Mouse (Mus musculus) common myeloid progenitor, adult 5-6 weeks (primary cell): ENCODE measurements around the gene Phf11d. TPM values are rescaled to one million over a fixed set of nuclear protein-coding genes. Genes with fewer than 3 reads are reported as not detected.
"Not testable (repeated sequence)": the region's sequence is repeated elsewhere in the genome, so short reads cannot be mapped to it uniquely, and the experiment has no call there.

Experiments used
- ATAC-seq: replicated peaks from 2 replicates; pipeline ENCODE4 v1.8.0; 2016; ENCODE audit warnings: low read depth, mild to moderate bottlenecking, moderate TSS enrichment, inconsistent platforms; ENCODE audit not compliant: poor library complexity, severe bottlenecking
- total RNA-seq: library from RNA; stranded (forward); fragments of 200-1000, 187-1606 nt; gene quantifications from 2 replicates; pipeline ENCODE4 v1.2.3, GENCODE M21; 2017

Phf11d gene
- total RNA-seq = 1.5 TPM in 2 replicates

DNA sequence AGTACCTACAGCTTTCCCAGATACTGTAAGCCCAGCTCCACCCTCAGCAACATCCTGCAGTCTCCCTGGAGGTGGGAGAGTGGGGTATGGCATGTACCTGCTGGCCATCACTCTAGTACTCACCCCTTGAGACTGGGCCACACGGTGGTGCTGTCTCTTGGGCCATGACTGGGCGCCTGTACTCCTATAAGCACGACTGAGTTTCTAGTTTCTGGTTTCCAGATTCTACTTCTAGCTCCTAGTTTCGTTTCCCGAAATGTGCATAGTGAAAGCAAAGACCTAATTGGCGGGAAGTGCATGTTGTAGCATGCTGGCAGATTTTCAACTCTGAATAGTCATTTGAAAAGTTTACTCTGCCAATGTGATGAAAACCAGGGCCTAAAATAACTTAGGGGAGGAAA, at the start of gene Phf11d:
TSS of gene Phf11d (minus strand) at position 227 of the 401 bp plus-strand sequence.
- no peak for ATAC-seq

DNA sequence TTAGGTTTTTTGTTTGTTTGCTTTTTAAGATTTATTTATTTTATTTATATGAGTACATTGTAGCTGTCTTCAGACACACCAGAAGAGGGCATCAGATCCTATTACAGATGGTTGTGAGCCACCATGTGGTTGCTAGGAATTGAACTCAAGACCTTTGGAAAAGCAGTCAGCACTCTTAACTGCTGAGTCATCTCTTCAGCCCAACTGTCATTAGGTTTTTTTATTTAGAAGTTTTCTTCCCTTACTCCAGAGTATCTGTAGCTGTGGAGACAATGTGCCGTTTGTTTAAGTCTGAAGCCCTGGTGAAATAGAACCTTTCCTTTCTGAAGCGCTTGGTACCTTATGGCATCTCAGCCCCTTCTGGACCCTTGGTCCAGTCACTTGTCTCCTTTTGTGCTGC, 49.7 kb upstream of the Phf11d start:
- ATAC-seq = not testable (repeated sequence)

DNA sequence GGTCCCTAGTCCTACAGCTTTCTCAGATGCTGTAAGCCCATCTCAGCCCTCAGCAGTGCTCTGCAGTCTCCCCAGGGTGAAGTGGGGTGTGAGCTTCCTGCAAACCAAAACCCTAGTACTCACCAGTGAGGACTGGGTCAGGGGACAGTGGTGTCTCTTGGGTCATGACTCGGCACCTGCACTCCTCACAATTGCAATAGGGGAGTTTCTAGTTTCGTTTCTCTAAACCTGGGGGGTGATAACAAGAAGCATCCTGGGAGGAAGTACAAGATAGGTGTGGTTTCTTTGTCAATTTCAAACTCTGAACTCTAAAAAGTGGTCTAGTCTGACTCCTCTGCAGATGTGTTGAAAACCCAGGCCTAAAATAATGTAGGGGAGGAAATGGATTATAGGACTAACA, 31.7 kb upstream of the Phf11d start:
- ATAC-seq = peak; percentile 93

DNA sequence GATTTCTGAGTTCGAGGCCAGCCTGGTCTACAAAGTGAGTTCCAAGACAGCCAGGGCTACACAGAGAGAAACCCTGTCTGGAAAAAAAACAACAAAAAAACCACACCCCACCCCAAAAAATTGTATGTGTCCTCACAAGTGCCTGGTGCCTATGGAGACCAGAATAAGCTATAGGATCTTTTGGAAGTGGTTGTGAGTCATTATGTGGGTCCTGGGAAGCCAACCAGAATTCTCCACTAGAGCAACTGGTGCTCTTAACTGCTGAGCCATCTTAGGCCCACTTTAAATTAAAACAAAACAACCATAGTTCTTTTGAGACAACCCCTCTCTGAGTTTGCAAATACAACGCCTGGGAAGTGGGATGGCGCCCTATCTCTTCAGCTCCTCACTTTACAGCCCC, 30.0 kb upstream of the Phf11d start, which contains the start of gene Phf11c:
TSS of gene Phf11c (minus strand) at position 101 of the 400 bp plus-strand sequence.
- ATAC-seq = no peak

DNA sequence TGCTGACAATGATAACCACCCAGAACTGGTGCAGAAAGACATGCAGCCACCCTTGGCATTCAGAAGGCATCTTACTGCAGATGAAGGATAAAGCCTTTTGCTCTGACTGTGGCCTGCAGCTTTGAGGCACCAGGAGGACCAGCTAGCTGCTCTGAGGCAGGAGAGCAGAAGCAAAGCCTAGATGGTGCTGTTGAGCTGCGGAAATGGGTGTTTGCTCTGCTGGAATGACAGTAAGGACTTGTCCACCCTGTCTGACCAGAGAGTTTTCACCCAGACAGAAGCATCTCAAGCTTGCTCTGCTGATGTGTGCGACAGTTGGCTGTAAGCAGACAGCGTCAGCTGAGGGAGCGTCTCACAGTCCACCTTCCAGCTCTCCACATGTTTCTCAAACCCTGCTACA, 24.9 kb upstream of the Phf11d start:
- ATAC-seq = peak; percentile 52; the same call in 1 of the 2 replicates

DNA sequence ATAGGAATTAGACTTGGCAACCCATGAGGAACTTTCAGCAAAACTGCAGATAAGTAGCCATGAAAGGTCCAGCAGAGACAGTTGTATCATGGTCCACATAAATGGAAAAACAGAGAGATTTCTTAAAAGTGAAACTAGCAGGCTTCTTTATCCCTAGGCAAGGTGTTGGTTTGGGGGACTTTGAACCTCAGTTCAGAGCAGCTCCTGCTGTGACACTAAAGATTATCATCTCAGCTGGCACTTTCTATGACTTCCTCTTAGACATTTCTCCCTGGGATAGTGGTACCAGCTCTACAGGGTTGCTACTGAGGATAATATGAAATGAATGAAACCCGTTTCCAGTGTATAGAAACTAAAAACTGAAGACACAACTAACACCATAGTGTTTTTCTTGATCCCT, 24.3 kb upstream of the Phf11d start:
- ATAC-seq = no peak

DNA sequence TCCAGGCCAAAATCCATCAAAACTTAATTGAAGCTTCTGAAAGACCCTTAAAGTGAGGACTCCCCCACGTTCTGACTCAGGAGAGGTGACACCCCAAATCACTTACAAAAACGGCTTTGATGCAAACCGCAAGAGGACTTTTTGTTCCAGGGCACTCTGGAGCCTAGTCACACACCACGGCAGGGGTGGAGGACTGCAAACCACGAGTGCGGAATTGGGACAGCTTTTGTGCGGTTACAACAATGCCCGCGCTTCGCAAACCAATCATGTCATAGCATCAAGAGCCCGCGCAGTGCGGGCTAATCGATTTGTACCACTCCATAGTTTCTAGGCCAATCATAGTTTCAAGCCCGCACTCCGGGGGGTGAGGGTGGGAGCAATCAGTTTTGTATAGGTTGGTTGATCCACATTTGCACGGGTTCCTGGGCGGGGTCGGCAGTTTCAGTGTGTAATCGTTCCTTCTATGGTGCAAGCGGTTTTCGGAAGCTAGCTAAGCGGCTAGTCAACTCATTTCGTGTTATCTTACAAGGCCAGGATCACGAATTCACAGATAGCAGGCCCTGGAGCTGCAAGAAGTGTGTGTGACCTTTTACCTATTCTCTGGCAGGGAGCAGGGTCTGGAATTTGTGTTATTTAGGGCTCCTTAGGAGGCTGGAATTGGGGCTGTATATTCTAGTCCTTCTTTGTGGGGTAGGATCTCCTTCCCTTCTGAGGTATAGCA, 5.2 kb upstream of the Phf11d start:
- no peak for ATAC-seq

DNA sequence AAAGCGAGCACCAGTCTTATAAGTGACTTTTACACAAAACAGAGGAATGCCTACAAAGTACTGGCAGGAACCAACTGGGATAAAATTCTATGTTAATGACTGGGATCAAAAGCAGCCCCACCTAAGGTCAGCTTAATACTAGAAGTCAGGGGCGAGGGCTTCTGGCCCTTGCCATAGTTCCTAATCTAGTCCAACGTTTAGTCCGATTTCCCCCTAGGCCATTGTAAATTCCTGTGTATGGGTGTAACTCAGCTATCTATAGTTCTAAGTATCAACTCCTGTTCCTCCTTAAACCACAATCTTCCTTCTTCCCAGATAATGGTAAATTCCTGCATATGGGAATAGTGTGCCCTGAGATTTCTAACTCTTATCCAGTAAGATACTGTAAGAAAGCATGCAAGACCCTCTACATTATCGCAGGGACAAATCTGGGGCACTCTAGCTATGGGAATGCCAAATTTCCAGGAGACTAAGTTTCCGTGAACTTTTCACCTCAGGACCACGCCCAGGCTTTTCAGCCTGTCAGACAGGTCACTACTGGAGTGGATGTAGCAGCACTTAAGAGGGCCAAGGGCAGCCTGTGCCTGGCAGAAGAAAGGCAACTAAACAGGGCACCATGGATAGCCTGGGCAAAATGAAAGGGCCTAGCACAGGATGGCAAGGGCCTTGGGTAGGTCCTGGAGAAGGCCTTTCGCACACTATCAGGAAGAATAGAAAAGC, 1.3 kb upstream of the Phf11d start:
- ATAC-seq = no peak

DNA sequence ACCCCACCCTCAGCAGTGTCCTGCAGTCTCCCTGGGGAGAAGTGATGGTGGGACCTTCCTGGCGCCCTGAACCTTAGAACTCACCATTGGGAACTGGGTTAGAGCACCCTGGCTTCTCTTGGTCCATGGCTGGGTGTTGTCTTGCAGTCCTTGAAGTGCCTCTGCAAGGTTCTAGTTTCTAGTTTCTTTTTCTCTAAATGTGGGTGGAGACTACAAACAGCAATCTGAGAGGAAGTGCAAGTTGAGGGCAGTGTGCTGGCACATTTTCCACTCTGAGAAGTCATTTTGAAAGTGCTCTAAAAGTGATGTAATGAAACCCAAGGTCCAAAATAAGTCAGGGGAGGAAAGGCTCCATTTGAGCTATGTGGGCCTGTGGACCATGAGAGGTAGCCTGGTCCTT, 24.1 kb downstream of the Phf11d start, which contains the start of gene Phf11b:
TSS of gene Phf11b (minus strand) at position 163 of the 400 bp plus-strand sequence.
- peak; percentile 92 for ATAC-seq

DNA sequence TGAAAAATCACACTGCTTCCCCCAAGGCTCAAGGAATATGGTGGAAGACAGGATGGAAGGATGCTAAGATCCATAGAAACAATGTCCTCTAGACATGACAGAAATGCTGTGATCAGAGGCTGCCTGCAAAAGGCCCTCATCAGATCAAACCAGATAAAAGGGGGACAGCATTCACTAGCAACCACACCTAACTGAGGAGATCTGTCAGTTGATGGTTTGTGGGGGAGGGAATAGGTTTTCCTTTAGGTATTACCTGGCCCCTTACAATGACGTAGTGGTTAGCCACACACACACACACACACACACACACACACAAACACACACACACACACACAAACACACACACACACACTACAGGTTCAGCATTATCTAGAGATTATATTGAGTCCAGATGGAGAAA, 25.7 kb downstream of the Phf11d start:
- ATAC-seq = no peak

DNA sequence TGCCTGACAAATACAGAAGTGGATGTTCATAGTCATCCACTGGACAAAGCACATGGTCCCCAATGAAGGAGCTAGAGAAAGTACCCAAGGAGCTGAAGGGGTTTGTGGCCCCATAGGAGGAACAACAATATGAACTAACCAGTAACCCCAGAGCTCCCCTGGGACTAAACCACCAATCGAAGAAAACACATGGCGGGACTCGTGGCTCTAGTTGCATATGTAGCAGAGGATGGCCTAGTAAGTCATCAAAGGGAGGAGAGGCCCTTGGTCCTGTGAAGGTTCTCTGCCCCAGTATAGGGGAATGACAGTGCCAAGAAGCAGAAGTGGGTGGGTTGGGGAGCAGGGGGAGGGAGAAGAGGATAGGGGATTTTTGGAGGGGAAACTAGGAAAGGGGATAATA, 29.2 kb downstream of the Phf11d start:
- ATAC-seq = not testable (repeated sequence)

DNA sequence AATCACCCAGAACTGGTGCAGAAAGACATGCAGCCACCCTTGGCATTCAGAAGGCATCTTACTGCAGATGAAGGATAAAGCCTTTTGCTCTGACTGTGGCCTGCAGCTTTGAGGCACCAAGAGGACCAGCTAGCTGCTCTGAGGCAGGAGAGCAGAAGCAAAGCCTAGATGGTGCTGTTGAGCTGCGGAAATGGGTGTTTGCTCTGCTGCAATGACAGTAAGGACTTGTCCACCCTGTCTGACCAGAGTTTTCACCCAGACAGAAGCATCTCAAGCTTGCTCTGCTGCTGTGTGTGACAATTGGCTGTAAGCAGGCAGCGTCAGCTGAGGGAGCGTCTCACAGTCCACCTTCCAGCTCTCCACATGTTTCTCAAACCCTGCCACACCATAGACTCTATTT, 34.8 kb downstream of the Phf11d start:
- 0 out of 2 replicates have a peak, but pooled peaks have one; percentile 47 for ATAC-seq

DNA sequence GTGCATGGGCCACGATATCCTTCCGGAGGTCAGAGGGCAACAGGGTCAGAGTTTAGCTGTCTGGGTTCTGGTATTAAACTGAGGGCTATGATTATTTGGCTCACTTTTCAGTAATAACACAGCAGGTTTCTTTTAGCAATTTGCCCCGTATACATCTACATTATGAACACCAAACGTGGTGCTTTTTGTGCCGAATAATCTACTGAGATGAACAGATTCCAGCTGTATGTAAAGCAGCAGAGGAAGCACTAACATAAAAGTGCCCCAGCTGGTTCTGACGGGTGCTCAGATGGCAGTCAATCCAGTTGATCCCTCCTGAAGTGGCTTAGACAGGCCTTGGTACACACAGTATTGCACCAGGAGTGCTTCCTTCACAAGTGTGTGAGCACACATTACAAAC, 45.3 kb downstream of the Phf11d start:
- not testable (repeated sequence) for ATAC-seq

DNA sequence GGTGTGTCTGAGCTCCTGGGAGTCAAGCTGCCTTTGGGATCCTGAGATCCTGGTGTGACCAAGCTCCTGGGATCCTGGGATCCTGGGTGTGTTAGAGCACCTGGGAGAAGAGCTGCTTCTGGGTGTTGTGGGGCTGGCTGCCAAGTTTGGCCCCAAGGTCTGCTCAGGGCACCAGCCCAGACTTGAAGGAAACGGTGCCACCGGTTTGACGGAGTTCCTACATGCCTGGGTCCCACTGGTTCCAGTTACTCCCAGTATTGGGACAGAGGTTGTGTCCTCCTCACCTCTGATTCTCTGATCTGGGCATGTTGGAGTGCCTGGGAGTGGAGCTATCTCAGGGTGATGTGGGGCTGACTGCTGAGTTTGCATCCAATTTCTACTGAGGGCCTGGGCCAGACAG, 46.2 kb downstream of the Phf11d start:
- not testable (repeated sequence) for ATAC-seq

Other genes with a start within 250 kb of the Phf11d start
- gene 1700129C05Rik, start 222.6 kb downstream of the Phf11d start, total RNA-seq = not detected in 2 replicates
- gene Gm5142, start 186.7 kb downstream of the Phf11d start, total RNA-seq = not detected in 2 replicates
- 16.5 and 17.3 TPM in 2 replicates for gene Rcbtb1, start 164.3 kb downstream of the Phf11d start, total RNA-seq
- 3.2 TPM in 1 of 2 replicates, not detected in the other for gene Gm6904, start 105.3 kb downstream of the Phf11d start, total RNA-seq
- gene Phf11a, start 67.9 kb downstream of the Phf11d start, total RNA-seq = 0.46 and 2.0 TPM in 2 replicates
- gene Phf11b, start 24.1 kb downstream of the Phf11d start, total RNA-seq = 4.2 and 9.2 TPM in 2 replicates
- 0.69 and 2.9 TPM in 2 replicates for gene Phf11c, start 29.9 kb upstream of the Phf11d start, total RNA-seq
- gene Setdb2, start 75.4 kb upstream of the Phf11d start, total RNA-seq = 32.4 and 49.0 TPM in 2 replicates
- 27.5 and 30.2 TPM in 2 replicates for gene Cab39l, start 75.5 kb upstream of the Phf11d start, total RNA-seq
- gene Cdadc1, start 232.5 kb upstream of the Phf11d start, total RNA-seq = 18.4 and 25.2 TPM in 2 replicates